Mouse (Mus musculus): Measurements from ENCODE around the gene Tspan10. TPM values are rescaled to one million over a fixed set of nuclear protein-coding genes. Genes with fewer than 3 reads are reported as not detected.

Tspan10 gene
- polyA plus RNA-seq, 1 experiment from 2014 or later = not detected

- Histone ChIP-seq H3K27me3 (ENCODE audit: control insufficient read depth, insufficient read depth, low read depth, low read length) (no peaks in the 10 kb centered on the region), H3K4me1 (ENCODE audit: control insufficient read depth, insufficient read depth, low read length) (no peaks in the 10 kb centered on the region), H3K27ac (ENCODE audit: low read length) (no peak overlapping the region), H3K9me3 (replicated peaks; ENCODE audit: control insufficient read depth, low read length, poor library complexity, severe bottlenecking) (no peaks in the 10 kb centered on the region), H3K4me3 (ENCODE audit: low read depth, low read length) (no peak overlapping the region), H3K9ac (ENCODE audit: low read depth, low read length) (no peak overlapping the region), H3K36me3 (ENCODE audit: control insufficient read depth, insufficient read depth, low read length) (no peaks in the 10 kb centered on the region), H3K4me2 (ENCODE audit: low read length) (no peak overlapping the region)
- ATAC-seq = no peak
- 77% methylated on average over 7 of the region's 7 CpGs for WGBS
Measured at GRCm38 (mm10) chr11:120447179-120447578, 4.7 kb downstream of the Tspan10 start.

GRCm38 (mm10) chr11:120452246-120452645 lies 9.8 kb downstream of the Tspan10 start:
- H3K27ac ChIP-seq (ENCODE audit: low read length) = no peak overlapping the region
- H3K9ac ChIP-seq (ENCODE audit: low read depth, low read length) = no peak overlapping the region
- no peaks in the 10 kb centered on the region for H3K9me3 ChIP-seq (replicated peaks; ENCODE audit: control insufficient read depth, low read length, poor library complexity, severe bottlenecking)
- H3K4me1 ChIP-seq (ENCODE audit: control insufficient read depth, insufficient read depth, low read length) = peaks cover 5% of the 10 kb centered on the region
- no peak overlapping the region for H3K4me3 ChIP-seq (ENCODE audit: low read depth, low read length)
- H3K4me2 ChIP-seq (ENCODE audit: low read length) = no peak overlapping the region
- 67% methylated on average over 3 of the region's 3 CpGs for WGBS
- H3K27me3 ChIP-seq (ENCODE audit: control insufficient read depth, insufficient read depth, low read depth, low read length) = no peaks in the 10 kb centered on the region
- no peak for ATAC-seq
- no peaks in the 10 kb centered on the region for H3K36me3 ChIP-seq (ENCODE audit: control insufficient read depth, insufficient read depth, low read length)

- Histone ChIP-seq H3K27me3 (ENCODE audit: control insufficient read depth, insufficient read depth, low read depth, low read length) (no peaks in the 10 kb centered on the region), H3K27ac (ENCODE audit: low read length) (no peak within 1 kb of the TSS), H3K4me1 (ENCODE audit: control insufficient read depth, insufficient read depth, low read length) (peaks cover 8% of the 10 kb centered on the region), H3K9ac (ENCODE audit: low read depth, low read length) (no peak within 1 kb of the TSS), H3K36me3 (ENCODE audit: control insufficient read depth, insufficient read depth, low read length) (no peaks in the 10 kb centered on the region), H3K4me2 (ENCODE audit: low read length) (no peak within 1 kb of the TSS), H3K9me3 (replicated peaks; ENCODE audit: control insufficient read depth, low read length, poor library complexity, severe bottlenecking) (no peaks in the 10 kb centered on the region), H3K4me3 (ENCODE audit: low read depth, low read length) (no peak within 1 kb of the TSS)
- WGBS = 86% methylated on average over 4 of the region's 4 CpGs
- no peak for ATAC-seq
Measured at GRCm38 (mm10) chr11:120453306-120453705, 10.9 kb downstream of the Tspan10 start, which contains the start of gene Pde6g. Gene Pde6g (minus strand): TSS chr11:120453500.

- H3K4me1 ChIP-seq (ENCODE audit: control insufficient read depth, insufficient read depth, low read length) = peaks cover 20% of the 10 kb centered on the region
- H3K9me3 ChIP-seq (replicated peaks; ENCODE audit: control insufficient read depth, low read length, poor library complexity, severe bottlenecking) = no peaks in the 10 kb centered on the region
- WGBS = 95% methylated on average over 4 of the region's 4 CpGs
- H3K27ac ChIP-seq (ENCODE audit: low read length) = no peak overlapping the region
- H3K36me3 ChIP-seq (ENCODE audit: control insufficient read depth, insufficient read depth, low read length) = no peaks in the 10 kb centered on the region
- no peaks in the 10 kb centered on the region for H3K27me3 ChIP-seq (ENCODE audit: control insufficient read depth, insufficient read depth, low read depth, low read length)
- H3K9ac ChIP-seq (ENCODE audit: low read depth, low read length) = no peak overlapping the region
- no peak overlapping the region for H3K4me3 ChIP-seq (ENCODE audit: low read depth, low read length)
- H3K4me2 ChIP-seq (ENCODE audit: low read length) = no peak overlapping the region
- no peak for ATAC-seq
Measured at GRCm38 (mm10) chr11:120454965-120455364, 12.5 kb downstream of the Tspan10 start.

GRCm38 (mm10) chr11:120455413-120455812 lies 13.0 kb downstream of the Tspan10 start:
- WGBS = 93% methylated on average over 7 of the region's 7 CpGs
- no peak overlapping the region for H3K4me3 ChIP-seq (ENCODE audit: low read depth, low read length)
- ATAC-seq = no peak
- H3K4me1 ChIP-seq (ENCODE audit: control insufficient read depth, insufficient read depth, low read length) = peaks cover 20% of the 10 kb centered on the region
- no peaks in the 10 kb centered on the region for H3K9me3 ChIP-seq (replicated peaks; ENCODE audit: control insufficient read depth, low read length, poor library complexity, severe bottlenecking)
- H3K27ac ChIP-seq (ENCODE audit: low read length) = no peak overlapping the region
- no peaks in the 10 kb centered on the region for H3K27me3 ChIP-seq (ENCODE audit: control insufficient read depth, insufficient read depth, low read depth, low read length)
- no peaks in the 10 kb centered on the region for H3K36me3 ChIP-seq (ENCODE audit: control insufficient read depth, insufficient read depth, low read length)
- H3K9ac ChIP-seq (ENCODE audit: low read depth, low read length) = no peak overlapping the region
- H3K4me2 ChIP-seq (ENCODE audit: low read length) = no peak overlapping the region

GRCm38 (mm10) chr11:120457370-120457769 lies 14.9 kb downstream of the Tspan10 start:
- WGBS = 33% methylated on average over 14 of the region's 14 CpGs
- Histone ChIP-seq H3K9ac (ENCODE audit: low read depth, low read length) (peak overlapping the region; percentile 99), H3K4me1 (ENCODE audit: control insufficient read depth, insufficient read depth, low read length) (peaks cover 20% of the 10 kb centered on the region), H3K4me2 (ENCODE audit: low read length) (peak overlapping the region; percentile 94), H3K4me3 (ENCODE audit: low read depth, low read length) (peak overlapping the region; percentile 91), H3K36me3 (ENCODE audit: control insufficient read depth, insufficient read depth, low read length) (peaks cover 12% of the 10 kb centered on the region), H3K27ac (ENCODE audit: low read length) (peak overlapping the region; percentile 88), H3K9me3 (replicated peaks; ENCODE audit: control insufficient read depth, low read length, poor library complexity, severe bottlenecking) (no peaks in the 10 kb centered on the region), H3K27me3 (ENCODE audit: control insufficient read depth, insufficient read depth, low read depth, low read length) (no peaks in the 10 kb centered on the region)
- ATAC-seq = peak; percentile 14; the same call in 1 of the 2 replicates

GRCm38 (mm10) chr11:120457772-120458751 lies 15.6 kb downstream of the Tspan10 start, which contains the start of the genes Oxld1 and Ccdc137:
Gene Oxld1 (minus strand): TSS chr11:120458068.
Gene Ccdc137 (plus strand): TSS chr11:120458115.
- Histone ChIP-seq H3K4me1 (ENCODE audit: control insufficient read depth, insufficient read depth, low read length) (peaks cover 20% of the 10 kb centered on the region), H3K27ac (ENCODE audit: low read length) (peak within 1 kb of the TSS; percentile 88), H3K4me3 (ENCODE audit: low read depth, low read length) (peak within 1 kb of the TSS; percentile 91), H3K9ac (ENCODE audit: low read depth, low read length) (peak within 1 kb of the TSS; percentile 99), H3K36me3 (ENCODE audit: control insufficient read depth, insufficient read depth, low read length) (peaks cover 14% of the 10 kb centered on the region), H3K4me2 (ENCODE audit: low read length) (peak within 1 kb of the TSS; percentile 94), H3K27me3 (ENCODE audit: control insufficient read depth, insufficient read depth, low read depth, low read length) (no peaks in the 10 kb centered on the region), H3K9me3 (replicated peaks; ENCODE audit: control insufficient read depth, low read length, poor library complexity, severe bottlenecking) (no peaks in the 10 kb centered on the region)
- WGBS = 5% methylated on average over 62 of the region's 62 CpGs
- ATAC-seq = peak; percentile 92

GRCm38 (mm10) chr11:120458847-120459597 lies 16.6 kb downstream of the Tspan10 start:
- WGBS = 65% methylated on average over 6 of the region's 6 CpGs
- Histone ChIP-seq H3K9me3 (replicated peaks; ENCODE audit: control insufficient read depth, low read length, poor library complexity, severe bottlenecking) (no peaks in the 10 kb centered on the region), H3K27me3 (ENCODE audit: control insufficient read depth, insufficient read depth, low read depth, low read length) (no peaks in the 10 kb centered on the region), H3K27ac (ENCODE audit: low read length) (no peak overlapping the region), H3K4me3 (ENCODE audit: low read depth, low read length) (peak overlapping the region; percentile 91), H3K9ac (ENCODE audit: low read depth, low read length) (peak overlapping the region; percentile 99), H3K4me1 (ENCODE audit: control insufficient read depth, insufficient read depth, low read length) (peaks cover 20% of the 10 kb centered on the region), H3K4me2 (ENCODE audit: low read length) (peak overlapping the region; percentile 94), H3K36me3 (ENCODE audit: control insufficient read depth, insufficient read depth, low read length) (peaks cover 14% of the 10 kb centered on the region)
- ATAC-seq = no peak

Measured in midbrain, embryonic 16.5 days (tissue).